Mouse (Mus musculus) ES-E14 (cell line): ENCODE measurements around the gene Trappc3. TPM values are rescaled to one million over a fixed set of nuclear protein-coding genes. Genes with fewer than 3 reads are reported as not detected.

Experiments used
- DNase-seq: peaks from one replicate; pipeline ENCODE4 v3.0.0-alpha.2; 2013; ENCODE audit warnings: low read depth, low spot score
- H3K27ac ChIP-seq: 2 replicates; pipeline ENCODE4 v1.5.1; 2012; ENCODE audit warnings: low read depth, mild to moderate bottlenecking, low read length, moderate library complexity, mixed read lengths; ENCODE audit not compliant: poor library complexity, insufficient read depth, severe bottlenecking
- H3K36me3 ChIP-seq: 2 replicates; pipeline ENCODE4 v1.6.1; 2012; ENCODE audit warnings: mild to moderate bottlenecking, low read length, moderate library complexity, mixed read lengths; ENCODE audit not compliant: control insufficient read depth, poor library complexity, insufficient read depth, severe bottlenecking
- H3K4me1 ChIP-seq, 2 experiments: fragments of 150-350 bp in 1 of 2; sonication (generic) in 1 of 2; 2 replicates each; pipeline ENCODE4 v1.6.1; 2012; ENCODE audit warnings: low read length in 2 of 2, mild to moderate bottlenecking in 1 of 2, mixed read lengths in 1 of 2; ENCODE audit not compliant: control insufficient read depth in 2 of 2, insufficient read depth in 2 of 2, poor library complexity in 1 of 2
- H3K4me3 ChIP-seq, 2 experiments: fragments of 150-350 bp in 1 of 2; sonication (generic) in 1 of 2; 2 replicates each; pipeline ENCODE4 v1.5.1; 2012; ENCODE audit warnings: low read length in 2 of 2, low read depth in 1 of 2, mild to moderate bottlenecking in 1 of 2, mixed read lengths in 1 of 2; ENCODE audit not compliant: insufficient read depth in 1 of 2, poor library complexity in 1 of 2, severe bottlenecking in 1 of 2
- H3K9ac ChIP-seq: 2 replicates; pipeline ENCODE4 v1.6.1; 2012; ENCODE audit warnings: low read depth, mild to moderate bottlenecking, low read length, mixed read lengths; ENCODE audit not compliant: poor library complexity, insufficient read depth, severe bottlenecking
- H3K9me3 ChIP-seq: fragments of 150-350 bp; sonication (generic); 2 replicates; pipeline ENCODE4 v1.6.1; 2012; ENCODE audit warnings: low read depth, mild to moderate bottlenecking, low read length; ENCODE audit not compliant: control insufficient read depth, insufficient read depth
- CHD2 ChIP-seq: IDR thresholded peaks from 2 replicates; pipeline ENCODE4 v1.6.1; 2014; ENCODE audit warnings: mild to moderate bottlenecking, low read depth, low read length, inconsistent platforms
- HCFC1 ChIP-seq: IDR thresholded peaks from 2 replicates; pipeline ENCODE4 v1.6.1; 2012; ENCODE audit warnings: low read length, inconsistent platforms, borderline replicate concordance; ENCODE audit not compliant: insufficient read depth
- MAFK ChIP-seq: IDR thresholded peaks from 2 replicates; pipeline ENCODE4 v1.6.1; 2014; ENCODE audit warnings: mild to moderate bottlenecking, low read depth, low read length, inconsistent platforms; ENCODE audit not compliant: insufficient read depth
- ZC3H11A ChIP-seq: IDR thresholded peaks from 2 replicates; pipeline ENCODE4 v1.6.1; 2012; ENCODE audit warnings: low read depth, mild to moderate bottlenecking, inconsistent platforms, low read length, borderline replicate concordance
- ZNF384 ChIP-seq: IDR thresholded peaks from 2 replicates; pipeline ENCODE4 v1.6.1; 2012; ENCODE audit warnings: low read depth, low read length, inconsistent platforms
- in situ Hi-C, 2 experiments: fragments of 600-800 bp; cut with MboI; formaldehyde crosslinking; loops; one replicate each; pipeline ENCODE4 v1.15.1; 2025; ENCODE audit warnings: low sequenced_read_pairs in 2 of 2, inconsistent platforms in 1 of 2; ENCODE audit not compliant: unreplicated experiment in 2 of 2
- total RNA-seq: library from RNA; depleted of rRNA; stranded (reverse); fragments of 300-350 nt; gene quantifications from 2 replicates; pipeline ENCODE4 v1.2.3, GENCODE M21; 2012

The Trappc3 gene
- total RNA-seq, 1 experiment, result 54.8 TPM

DNA sequence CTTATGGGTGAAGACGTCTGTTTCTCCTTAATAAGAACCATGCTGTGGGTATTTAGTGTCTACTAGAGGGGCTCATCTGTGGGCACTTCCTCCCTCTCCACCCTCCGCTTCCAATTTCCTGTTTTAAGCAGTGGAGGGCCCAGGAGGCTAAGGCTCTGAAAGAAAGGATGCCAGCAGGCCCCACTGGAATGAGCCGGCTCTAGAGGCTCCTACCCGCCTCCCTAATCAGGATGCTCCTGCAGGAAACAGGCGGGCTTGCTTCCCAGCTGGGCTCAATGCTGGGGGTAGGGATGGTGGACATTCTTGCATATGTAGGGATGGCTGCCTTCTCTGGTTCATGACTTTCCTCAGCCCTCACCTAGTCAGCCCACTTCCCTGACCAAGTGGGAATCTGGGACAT lies 51.1 kb downstream of the Trappc3 start:
- no peak overlapping the region for H3K27ac ChIP-seq
- in situ Hi-C loops, result no loop called here

GRCm38 (mm10) chr4:126314393-126314792 lies 52.3 kb downstream of the Trappc3 start:
- TF ChIP-seq CHD2, result no peak
- no peak for TF ChIP-seq MAFK
- no peak for TF ChIP-seq ZC3H11A
- no peak for TF ChIP-seq ZNF384
- no peak for TF ChIP-seq HCFC1
- Histone ChIP-seq H3K36me3 (peaks cover 30% of the 10 kb centered on the region), H3K9ac (no peak overlapping the region), H3K4me1 (peaks cover 2% of the 10 kb centered on the region in 2 experiments; a peak in 1 of 4 replicates), H3K4me3 (no peak overlapping the region), H3K27ac (no peak overlapping the region), H3K9me3 (no peaks in the 10 kb centered on the region)
- DNase-seq, result no peak
- in situ Hi-C loops, result no loop called here

More for the DNA sequence above, 51.1 kb downstream of the Trappc3 start:
- Histone ChIP-seq H3K4me3 (no peak overlapping the region), H3K9ac (no peak overlapping the region), H3K9me3 (no peaks in the 10 kb centered on the region), H3K36me3 (peaks cover 26% of the 10 kb centered on the region), H3K4me1 (peaks cover 2 to 5% of the 10 kb centered on the region in 2 experiments; a peak in 1 of 4 replicates)
- DNase-seq, result no peak
- TF ChIP-seq CHD2, result no peak
- TF ChIP-seq MAFK, result no peak
- TF ChIP-seq ZNF384, result no peak
- no peak for TF ChIP-seq HCFC1
- no peak for TF ChIP-seq ZC3H11A

- in situ Hi-C loops, result no loop called here
- Histone ChIP-seq H3K27ac (no peak overlapping the region), H3K4me3 (no peak overlapping the region), H3K4me1 (peaks cover 0 to 2% of the 10 kb centered on the region in 2 experiments; a peak in 1 of 4 replicates), H3K9ac (no peak overlapping the region), H3K36me3 (peaks cover 35% of the 10 kb centered on the region), H3K9me3 (no peaks in the 10 kb centered on the region)
- no peak for TF ChIP-seq MAFK
- no peak for TF ChIP-seq CHD2
- TF ChIP-seq HCFC1, result no peak
- no peak for TF ChIP-seq ZC3H11A
- no peak for TF ChIP-seq ZNF384
- DNase-seq, result no peak
These were observed 53.8 kb downstream of the Trappc3 start for GRCm38 (mm10) chr4:126315931-126316330.

DNA sequence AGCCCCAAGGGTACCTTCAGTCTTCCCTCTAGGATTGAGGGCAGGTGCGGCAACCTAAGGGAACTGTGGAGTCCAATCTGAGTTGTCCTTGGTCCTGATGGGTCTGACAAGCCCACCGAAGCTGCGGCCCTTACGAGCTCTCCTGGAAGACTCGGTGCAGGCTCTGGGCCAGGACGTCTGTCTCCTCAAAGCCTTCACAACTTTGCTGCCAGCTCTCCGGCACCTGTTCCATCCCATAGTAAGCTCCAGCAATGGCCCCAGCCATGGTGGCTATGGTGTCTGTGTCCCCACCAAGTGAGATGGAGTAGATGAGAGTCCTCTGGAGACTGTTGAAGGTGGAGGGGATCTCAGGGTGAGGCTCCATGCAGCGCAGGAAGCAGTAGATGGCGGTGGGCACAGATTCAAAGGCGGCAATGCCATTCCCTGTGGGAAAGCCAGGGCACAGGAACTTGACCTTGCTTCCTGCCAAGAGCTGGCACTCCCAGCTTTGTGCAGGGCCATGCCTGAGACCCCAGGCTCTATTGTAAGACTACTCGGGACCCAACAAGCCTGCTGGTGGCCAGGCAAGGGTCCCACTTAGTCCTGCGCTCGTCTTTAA lies 54.4 kb downstream of the Trappc3 start:
- no peak overlapping the region for H3K9ac ChIP-seq
- no peak overlapping the region for H3K27ac ChIP-seq
- no peaks in the 10 kb centered on the region for H3K9me3 ChIP-seq
- peaks cover 0 to 2% of the 10 kb centered on the region in 2 experiments; a peak in 1 of 4 replicates for H3K4me1 ChIP-seq
- in situ Hi-C loops, result no loop called here
- TF ChIP-seq HCFC1 (no peak), ZNF384 (no peak), ZC3H11A (no peak), MAFK (no peak), CHD2 (no peak)
- no peak overlapping the region for H3K4me3 ChIP-seq
- no peak for DNase-seq
- H3K36me3 ChIP-seq, result peaks cover 35% of the 10 kb centered on the region
